Mouse (Mus musculus): Measurements from ENCODE around the gene Ampd3. TPM values are rescaled to one million over a fixed set of nuclear protein-coding genes. Genes with fewer than 3 reads are reported as not detected.

Gene Ampd3
- total RNA-seq, 1 experiment from 2014 or later: 60.2 TPM

DNA sequence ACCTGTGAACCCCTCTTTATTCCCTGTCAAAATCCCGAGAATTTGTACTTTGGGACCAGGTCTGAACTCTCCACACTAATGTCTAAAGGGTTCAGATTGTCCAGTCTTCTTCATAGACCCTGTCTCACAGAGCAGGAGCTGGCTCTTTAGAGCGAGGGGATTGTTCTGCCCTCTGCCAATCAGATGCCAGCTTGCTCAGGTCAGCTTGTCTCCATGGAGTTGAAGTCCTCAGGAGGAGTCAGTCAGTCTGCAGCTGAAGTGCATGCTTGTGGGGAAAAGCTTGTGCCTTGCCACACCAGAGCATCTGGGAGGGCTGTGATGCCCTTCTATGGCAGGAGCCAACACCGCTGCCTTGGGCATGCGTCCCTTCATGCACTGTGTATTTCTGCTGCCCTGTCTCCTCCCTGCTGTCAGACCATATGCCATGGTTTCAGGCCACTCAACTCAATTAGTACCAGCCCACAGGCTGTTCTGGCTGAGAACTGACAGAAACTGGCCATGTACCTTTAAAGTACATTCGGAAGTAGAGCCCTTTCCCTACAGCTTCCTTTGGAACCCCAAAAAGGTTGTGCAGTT is 5.3 kb upstream of the Ampd3 start:
- no peak for ATAC-seq (ENCODE audit: extremely low read depth, insufficient number of reproducible peaks, low FRiP score, poor library complexity, severe bottlenecking)

DNA sequence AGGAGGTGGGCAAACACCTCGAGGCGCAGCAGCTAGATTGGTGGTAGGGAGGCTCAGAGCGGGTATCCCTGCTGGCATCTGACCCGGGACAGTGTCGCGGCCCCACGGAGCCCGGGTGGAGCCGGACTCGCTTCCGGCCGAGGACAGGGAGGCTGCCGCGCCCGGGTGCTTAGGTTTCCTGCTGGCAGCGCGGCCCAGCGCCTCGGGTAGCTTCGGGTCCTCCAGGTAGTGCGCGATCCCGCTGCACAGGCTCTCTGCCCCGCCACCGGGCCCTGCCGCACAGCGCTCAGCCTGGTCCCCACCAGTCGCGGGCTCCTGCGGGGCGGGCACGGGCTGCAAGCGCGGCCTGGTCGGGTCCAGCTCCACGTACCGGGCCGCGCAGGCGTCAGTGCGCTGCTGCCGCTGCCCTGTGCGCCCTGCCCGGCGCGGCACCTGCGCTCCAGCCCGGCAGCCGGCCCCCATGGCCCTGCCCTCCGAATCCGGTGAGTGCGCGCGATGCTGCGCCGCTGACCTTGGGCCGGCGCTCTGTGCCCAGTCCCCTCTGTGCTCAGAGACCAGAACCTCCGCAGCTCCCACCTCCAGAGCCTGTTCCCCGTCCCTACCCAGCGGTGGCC is 552 bp downstream of the Ampd3 start:
- peak; percentile 14 for ATAC-seq (ENCODE audit: extremely low read depth, insufficient number of reproducible peaks, low FRiP score, poor library complexity, severe bottlenecking)

DNA sequence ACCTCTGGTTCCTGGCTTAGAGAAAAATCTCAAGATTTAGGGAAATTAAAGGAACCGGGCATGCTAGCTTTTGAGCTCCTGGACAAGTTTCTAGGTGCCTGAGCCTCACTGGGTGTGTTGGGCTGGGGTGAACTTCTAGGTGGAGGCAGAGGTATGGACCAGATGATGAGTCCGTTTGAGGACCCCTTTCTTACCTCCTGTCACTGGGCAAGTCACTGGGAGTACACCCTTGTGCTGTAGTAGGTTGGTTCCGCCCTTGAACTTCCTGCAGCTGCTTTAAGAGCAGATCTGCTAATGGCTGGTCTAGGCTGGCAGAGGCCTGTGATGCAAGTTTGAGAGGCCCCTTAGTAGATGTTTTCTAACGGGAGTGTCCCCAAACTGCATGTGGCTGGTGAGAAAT is 1.1 kb downstream of the Ampd3 start:
- ATAC-seq (ENCODE audit: extremely low read depth, insufficient number of reproducible peaks, low FRiP score, poor library complexity, severe bottlenecking): peak; percentile 42

DNA sequence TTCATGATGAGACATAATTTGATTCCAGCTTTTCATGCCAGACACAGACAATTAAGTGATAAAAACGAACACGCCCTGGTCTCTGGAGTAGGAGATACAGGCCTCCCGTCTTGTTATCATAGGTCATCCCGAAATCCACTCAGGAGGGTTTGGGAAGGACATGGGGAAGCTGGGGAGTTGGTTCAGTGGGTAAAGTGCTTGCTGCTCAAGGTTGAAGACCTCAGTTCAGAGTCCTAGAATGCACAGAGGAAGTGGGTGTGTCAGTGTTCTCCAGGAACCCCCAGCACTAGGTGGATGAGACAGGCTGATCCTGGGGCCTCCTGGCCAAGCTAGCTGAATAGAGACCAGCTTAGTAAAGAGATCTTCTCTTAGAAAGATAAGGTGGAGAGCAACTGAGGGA is 2.9 kb downstream of the Ampd3 start:
- no peak for ATAC-seq (ENCODE audit: extremely low read depth, insufficient number of reproducible peaks, low FRiP score, poor library complexity, severe bottlenecking)

DNA sequence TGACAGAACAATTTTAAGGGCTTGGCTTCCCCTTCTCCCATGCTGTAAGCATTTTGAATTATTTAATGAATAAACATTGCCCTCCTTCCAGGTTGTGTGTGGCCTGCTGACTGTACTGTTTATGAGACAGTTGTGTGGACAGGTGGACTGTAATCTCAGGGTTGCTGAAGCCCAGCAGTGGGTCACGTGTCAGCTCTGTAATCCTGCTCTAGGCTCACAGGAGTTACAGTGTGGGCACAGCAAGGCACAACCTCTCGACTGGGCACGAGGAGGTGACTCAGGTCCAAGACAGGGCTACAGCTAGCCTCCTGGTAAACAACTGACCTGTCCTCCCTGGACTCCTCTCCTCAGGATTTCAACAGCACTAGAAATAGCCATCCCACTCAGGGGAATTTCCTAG is 4.3 kb downstream of the Ampd3 start:
- ATAC-seq (ENCODE audit: extremely low read depth, insufficient number of reproducible peaks, low FRiP score, poor library complexity, severe bottlenecking): no peak

DNA sequence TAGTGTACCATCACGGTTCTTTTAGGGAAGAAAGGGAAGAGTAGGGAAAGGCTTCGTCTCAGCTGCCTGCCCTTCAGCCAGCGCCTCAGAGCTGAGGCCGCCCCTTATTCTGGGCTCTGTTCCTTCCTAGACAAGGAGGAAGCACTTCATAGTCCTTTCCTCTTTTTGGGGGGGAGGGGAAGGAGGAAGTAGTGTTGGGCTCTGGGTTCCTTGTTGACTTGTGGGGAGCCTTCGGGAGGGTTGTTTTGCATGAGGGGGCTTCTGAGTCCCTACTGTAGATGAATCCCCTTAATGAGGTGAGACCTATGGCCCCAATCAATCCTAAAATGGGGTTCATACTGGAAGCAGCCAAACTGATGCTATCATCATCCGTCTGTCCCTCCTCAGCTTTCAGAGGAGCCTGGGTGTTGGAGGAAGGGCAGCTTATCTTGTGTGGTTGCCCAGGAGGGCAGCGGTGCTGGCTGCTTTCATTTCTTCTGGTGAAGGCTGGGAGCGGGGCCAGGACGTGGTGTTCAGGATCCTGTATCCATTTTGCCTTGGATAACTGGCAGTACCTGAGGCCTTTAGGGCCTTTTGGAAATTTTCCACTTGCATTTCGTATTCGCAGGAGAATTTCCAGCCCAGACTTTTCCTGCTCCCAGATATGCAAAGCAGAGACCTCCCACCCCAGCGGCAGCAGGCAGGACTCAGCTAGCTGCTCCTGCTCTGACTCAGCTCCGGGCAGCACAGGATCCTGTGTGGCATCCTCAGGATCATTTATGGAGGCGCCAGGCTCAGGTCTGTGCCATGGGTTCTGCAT is 5.4 kb downstream of the Ampd3 start:
- peak; percentile 71 for ATAC-seq (ENCODE audit: extremely low read depth, insufficient number of reproducible peaks, low FRiP score, poor library complexity, severe bottlenecking)

DNA sequence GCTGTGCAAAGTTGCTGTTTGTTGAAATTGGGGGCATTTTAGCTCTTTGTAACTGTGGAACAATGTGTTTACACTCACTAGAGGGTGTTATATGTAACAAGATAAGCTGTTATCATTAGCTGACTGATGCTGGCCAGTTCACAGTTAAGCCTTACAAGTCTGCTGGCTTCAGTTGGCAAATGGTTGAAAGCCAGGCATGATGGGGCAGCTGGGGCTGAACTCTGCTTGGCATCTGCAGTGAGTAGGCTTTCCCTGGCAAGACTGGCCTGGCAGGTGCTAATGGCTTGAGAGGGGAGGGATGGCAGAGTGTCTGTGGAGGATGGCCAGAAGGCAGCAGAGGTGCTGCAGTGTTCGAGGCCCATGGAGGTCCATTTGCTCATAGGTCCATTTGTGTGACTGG is 6.1 kb downstream of the Ampd3 start:
- no peak for ATAC-seq (ENCODE audit: extremely low read depth, insufficient number of reproducible peaks, low FRiP score, poor library complexity, severe bottlenecking)

DNA sequence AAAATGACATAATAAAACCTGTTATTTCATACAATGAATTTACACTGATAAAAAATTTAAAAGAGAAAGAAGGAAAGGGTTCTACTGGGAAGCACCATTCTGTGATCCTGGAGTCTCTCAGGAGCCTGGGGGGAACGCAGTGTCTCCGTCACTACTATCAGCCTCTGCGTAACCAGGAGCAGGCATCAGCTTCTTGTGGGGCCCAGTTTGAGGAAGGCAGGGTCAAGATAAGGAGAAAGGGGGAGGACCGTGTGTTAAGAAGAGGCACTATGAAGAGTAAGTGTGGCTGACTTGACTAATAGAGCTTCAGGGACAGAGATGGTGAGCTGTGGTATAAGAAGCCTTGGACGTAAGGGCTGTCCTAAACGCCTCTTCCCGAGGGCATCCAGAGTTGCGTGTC is 6.7 kb downstream of the Ampd3 start:
- no peak for ATAC-seq (ENCODE audit: extremely low read depth, insufficient number of reproducible peaks, low FRiP score, poor library complexity, severe bottlenecking)

DNA sequence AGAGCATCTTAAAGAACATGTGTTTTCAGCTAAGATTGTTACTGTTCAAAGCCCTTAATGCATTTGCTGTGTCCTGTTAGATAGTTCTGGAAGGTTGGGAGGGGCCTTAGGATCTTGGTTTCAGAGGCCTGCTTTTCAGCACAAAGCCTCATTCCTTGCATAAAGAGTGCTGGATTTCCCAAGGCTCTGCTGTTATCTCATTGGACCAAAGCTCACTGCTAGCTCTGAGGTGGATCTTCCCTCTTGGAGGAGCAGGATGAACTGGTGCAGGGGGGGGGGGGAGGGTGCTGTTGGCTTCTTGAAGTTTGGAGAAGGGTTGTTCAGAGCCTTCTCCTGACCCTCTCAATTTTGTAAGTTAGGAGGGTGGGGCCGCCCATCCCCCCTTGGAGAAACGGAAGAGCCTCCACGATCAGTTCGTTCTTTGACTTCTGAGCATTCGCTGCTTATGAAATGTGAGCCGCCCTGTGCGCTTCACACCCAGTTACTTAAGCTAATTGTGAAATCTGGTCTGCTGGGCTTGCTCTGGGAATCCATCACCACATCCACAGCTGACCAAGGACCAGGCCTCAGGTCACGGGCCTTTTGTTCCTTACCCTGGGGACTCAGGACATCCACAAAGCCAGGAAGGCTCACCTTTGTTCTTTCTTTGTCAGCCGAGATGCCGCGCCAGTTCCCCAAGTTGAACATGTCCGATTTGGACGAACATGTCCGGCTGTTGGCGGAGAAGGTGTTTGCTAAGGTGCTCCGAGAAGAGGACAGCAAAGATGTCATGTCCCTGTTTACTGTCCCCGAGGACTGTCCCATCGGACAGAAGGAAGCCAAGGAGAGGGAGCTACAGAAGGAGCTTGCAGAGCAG is 9.4 kb downstream of the Ampd3 start:
- ATAC-seq (ENCODE audit: extremely low read depth, insufficient number of reproducible peaks, low FRiP score, poor library complexity, severe bottlenecking): no peak

DNA sequence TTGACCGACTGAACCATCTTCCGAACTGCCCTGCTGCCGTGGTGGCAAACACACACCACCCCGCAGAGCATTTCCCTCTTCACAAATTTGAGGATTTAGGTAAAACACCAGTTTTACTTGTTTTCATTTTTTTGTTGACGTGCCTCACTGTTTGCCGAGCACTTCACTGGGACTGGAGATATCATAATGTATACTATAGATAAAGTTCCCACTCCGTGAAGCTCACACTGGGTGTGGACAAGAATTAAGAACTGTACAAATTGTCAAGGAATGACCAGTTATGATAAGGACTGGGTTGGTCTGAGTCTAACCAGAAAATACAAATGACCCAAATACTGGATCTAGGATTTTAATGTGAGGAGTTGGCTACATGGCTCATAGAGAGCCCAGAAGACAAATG is 10.9 kb downstream of the Ampd3 start:
- no peak for ATAC-seq (ENCODE audit: extremely low read depth, insufficient number of reproducible peaks, low FRiP score, poor library complexity, severe bottlenecking)

DNA sequence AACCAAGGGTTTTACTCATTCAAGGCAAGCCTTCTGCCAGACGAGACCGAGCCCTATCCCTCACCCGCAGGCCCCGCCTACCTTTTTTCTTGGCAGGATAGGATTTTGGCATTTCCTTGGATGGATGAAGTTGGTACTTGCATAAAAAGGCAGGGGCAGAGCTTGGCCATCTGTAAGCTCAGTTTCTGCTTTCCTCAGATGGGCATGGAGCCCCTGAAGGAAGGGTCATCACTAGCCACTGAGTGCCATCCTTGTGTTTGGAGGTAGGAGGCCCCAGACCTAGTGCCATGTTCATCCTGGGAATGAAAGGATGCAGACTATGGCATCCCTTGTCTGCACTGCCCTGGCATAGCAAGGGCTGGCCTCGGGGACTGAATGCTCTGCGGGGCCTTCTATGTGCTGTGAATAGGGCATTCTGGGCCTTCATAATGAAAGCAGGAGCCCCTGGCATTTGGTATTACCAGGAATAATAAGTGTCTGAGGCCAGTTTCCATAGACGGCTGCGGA is 11.7 kb downstream of the Ampd3 start:
- no peak for ATAC-seq (ENCODE audit: extremely low read depth, insufficient number of reproducible peaks, low FRiP score, poor library complexity, severe bottlenecking)

DNA sequence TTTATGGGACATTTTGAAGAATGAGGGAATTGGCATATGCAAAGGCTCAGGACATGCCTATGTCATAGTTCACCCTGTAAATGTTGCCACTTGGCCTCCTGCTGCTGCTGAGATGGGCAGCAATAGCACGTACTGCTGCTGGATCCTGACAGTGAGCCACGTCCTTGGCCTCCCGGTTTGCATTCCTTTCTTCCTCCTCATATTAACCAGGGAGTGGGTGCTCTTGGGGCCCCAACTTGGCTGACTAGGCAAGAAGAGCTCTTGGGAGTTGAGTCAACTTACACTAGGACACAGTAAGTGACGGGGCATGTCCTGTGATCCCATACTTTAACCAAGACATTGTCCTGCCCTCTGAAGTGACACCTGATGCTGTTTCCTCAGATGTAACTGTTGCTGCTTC is 12.5 kb downstream of the Ampd3 start:
- no peak for ATAC-seq (ENCODE audit: extremely low read depth, insufficient number of reproducible peaks, low FRiP score, poor library complexity, severe bottlenecking)

DNA sequence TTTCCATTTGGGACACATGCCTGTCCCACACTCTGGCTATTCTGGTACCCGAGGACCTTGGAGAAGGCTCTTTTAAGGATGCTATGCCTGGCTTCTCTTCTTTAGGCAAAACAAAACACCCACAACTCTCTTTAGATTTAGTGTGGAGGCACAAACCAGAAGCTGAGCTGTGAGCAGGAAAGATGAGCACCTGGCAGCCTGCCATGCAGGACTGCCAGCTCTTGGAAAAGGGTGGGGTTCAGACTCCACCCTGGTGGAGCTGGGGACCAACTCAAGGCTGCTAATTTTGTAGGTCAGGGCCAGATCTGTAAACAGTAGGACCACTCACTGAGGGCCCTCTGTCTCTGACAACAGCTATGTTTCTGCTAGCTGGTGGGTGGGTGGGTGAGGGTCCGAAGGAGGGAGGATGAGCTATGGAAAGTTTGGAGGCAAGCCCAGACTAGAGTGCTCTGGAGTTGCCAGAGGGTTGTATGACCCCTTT is 13.3 kb downstream of the Ampd3 start:
- ATAC-seq (ENCODE audit: extremely low read depth, insufficient number of reproducible peaks, low FRiP score, poor library complexity, severe bottlenecking): no peak

DNA sequence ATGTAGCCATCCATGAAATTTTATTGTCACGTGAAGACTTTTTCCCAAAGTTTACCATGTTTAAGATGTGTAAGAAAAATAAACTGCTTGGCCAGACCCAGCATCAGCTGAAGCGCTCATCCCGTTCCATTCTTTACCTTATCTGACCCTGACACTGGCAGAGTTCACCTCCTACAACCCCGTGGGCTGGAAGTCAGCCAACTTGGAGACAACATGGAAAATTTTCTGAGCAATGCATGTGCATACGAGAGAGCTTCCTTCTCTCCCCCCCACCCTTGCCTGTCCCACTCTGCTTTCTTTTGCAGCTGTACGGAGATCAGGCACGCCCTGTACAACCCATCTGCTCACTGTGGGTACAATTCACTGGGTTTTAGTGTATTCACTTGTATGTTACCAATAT is 14.1 kb downstream of the Ampd3 start:
- ATAC-seq (ENCODE audit: extremely low read depth, insufficient number of reproducible peaks, low FRiP score, poor library complexity, severe bottlenecking): no peak

DNA sequence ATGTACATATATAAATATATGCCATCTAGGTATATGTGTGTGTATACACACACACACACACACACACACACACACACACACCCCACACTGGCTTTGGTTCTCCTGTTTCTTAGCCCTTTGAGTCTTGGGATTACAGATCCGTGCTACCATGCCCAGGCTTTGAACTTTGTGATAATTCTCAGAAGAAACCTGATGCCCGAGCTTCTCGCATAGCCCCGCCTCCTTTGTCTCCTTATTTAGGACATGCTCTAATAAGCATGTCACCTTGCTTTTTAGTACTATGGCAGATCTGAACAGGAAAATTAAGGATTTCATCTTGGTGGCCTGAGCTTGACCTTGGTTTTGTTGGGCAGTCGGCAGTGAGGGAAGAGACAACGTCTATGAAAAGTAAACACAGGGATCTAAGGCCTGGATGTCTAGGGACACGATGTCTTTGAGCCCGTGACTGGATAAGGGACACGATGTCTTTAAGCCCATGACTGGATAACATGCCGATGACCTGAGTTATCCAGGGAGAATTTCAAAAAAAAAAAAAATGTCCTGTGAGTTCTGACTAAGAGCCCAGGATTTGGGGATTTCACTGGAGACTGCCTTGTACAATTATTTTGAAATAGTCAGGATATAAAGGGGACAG is 15.0 kb downstream of the Ampd3 start:
- no peak for ATAC-seq (ENCODE audit: extremely low read depth, insufficient number of reproducible peaks, low FRiP score, poor library complexity, severe bottlenecking)

DNA sequence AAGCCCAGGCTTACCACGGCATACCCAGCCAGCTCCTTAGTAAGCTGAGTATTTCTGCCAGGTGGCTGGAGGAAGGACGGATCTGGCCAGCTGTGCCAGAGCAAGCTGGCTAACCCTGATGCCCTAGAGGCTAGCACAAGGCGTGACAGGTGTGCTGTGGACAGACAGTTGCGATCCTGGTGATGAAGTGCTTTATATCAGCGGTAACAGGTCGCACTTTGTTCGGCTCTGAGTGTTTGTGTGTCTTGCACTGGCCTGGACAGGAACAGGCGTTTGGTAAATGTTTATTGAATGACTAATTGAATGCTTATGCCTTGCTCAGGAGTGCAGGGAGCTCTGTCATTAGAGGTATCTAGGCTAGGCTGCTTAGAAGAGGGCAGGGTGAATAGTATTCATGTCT is 17.0 kb downstream of the Ampd3 start:
- ATAC-seq (ENCODE audit: extremely low read depth, insufficient number of reproducible peaks, low FRiP score, poor library complexity, severe bottlenecking): no peak

DNA sequence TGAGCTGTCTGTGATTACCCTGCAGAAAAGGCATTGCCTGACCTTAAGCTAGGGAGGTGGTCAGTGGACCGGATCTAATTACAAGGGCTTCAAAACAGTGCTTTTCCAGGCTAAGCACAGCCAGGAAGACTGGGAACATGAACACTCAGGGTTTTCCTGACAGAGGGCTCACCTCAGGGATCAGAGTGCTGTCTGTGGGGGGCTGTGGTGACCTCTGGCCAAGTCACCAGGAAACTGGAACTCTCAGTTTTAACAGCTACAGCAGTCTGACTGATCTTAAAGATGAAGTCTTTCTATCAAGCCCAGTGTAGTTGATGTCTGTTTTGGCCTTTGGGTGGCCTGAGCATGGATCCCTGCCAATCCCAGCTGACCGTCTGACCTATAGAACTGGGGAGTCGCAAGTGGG is 17.7 kb downstream of the Ampd3 start:
- no peak for ATAC-seq (ENCODE audit: extremely low read depth, insufficient number of reproducible peaks, low FRiP score, poor library complexity, severe bottlenecking)

DNA sequence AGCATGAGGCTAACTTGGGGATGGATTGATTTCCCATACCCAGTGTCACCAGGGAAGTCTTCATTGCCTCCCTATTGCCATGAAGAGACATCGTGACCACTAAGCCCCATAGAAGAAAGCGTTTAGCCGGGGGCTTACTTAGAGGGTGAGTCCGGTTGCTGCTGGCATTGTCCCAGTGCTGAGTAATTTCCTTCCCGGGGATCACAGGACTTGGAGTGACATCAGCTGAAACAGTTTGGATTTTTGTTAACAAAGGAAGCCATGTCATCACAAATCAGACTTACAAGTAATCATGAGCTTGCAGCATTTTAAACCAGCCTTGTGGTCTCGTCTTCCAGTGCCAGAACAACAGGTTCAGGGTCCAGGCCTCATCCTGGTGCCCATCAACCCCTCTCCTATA is 19.3 kb downstream of the Ampd3 start:
- no peak for ATAC-seq (ENCODE audit: extremely low read depth, insufficient number of reproducible peaks, low FRiP score, poor library complexity, severe bottlenecking)

DNA sequence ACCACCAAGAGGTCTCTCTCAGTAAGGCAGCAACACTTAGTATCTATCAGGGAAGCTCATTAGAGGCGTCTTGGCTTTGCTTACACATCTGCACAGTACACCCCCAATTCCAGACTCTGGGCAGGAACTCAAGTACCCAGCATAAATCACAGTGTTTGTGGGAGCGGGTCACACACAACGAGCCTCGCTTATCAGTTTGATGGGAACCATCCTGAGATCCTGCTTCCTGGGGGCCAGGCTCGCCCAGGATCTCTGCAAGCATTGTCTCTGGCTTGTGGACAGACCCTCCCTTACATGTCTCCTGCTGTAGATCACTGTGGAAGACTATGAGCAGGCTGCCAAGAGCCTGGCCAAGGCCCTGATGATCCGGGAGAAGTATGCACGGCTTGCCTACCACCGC is 22.9 kb downstream of the Ampd3 start:
- no peak for ATAC-seq (ENCODE audit: extremely low read depth, insufficient number of reproducible peaks, low FRiP score, poor library complexity, severe bottlenecking)
